In the genomic region with DNA sequence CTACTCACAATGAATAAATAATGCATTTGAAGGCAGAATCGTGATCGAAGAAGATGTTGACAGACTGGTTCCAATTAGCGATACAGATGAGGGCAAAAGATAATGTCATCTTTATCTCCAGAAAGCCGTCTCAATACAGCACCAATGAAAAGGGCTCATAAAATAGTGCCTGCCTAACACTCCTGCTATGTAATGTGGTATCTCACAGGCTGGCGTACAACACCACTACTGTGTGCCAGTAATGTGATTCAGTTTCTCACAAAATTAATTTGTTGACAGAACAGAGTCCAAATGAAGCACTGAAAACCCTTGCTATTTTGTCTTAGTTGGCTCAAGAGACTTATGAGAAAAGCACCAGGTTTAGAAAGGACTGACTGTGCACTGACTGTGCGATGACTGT, we compare ENCODE assay signal across 29 mouse cellular contexts. TPM values are rescaled to one million over a fixed set of nuclear protein-coding genes. Genes with fewer than 3 reads are reported as not detected.
"Had no signal": no experiment of that assay in that cellular context is flagged by ENCODE, and none has a peak within 500 bp of the region (broad histone marks: within the 10 kb centered on the region; RNA-seq: fewer than 3 reads in every experiment).

No protein-coding gene starts in this region.

- H3K27me3 ChIP-seq: heart, embryonic 12.5 days; hindbrain, embryonic 12.5 days; intestine, embryonic 15.5 days; limb, embryonic 12.5 days; liver, embryonic 13.5 days; liver, embryonic 15.5 days had no signal

- H3K27ac ChIP-seq: gastrocnemius, adult 2 months; heart, embryonic 10.5 days; hindbrain, embryonic 10.5 days; hindbrain, embryonic 12.5 days; hindbrain, embryonic 14.5 days; intestine, embryonic 15.5 days; layer of hippocampus, adult 2 months; left cerebral cortex, adult 2 months; limb, embryonic 10.5 days; limb, embryonic 12.5 days; liver, embryonic 13.5 days; liver, embryonic 15.5 days had no signal

- H3K9ac ChIP-seq: heart, embryonic 12.5 days; hindbrain, embryonic 12.5 days; hindbrain, embryonic 14.5 days; intestine, embryonic 15.5 days; limb, embryonic 12.5 days; liver, embryonic 13.5 days; liver, embryonic 15.5 days had no signal

- H3K4me3 ChIP-seq: gastrocnemius, adult 2 months; heart, embryonic 10.5 days; heart, embryonic 12.5 days; hindbrain, embryonic 10.5 days; hindbrain, embryonic 12.5 days; intestine, embryonic 15.5 days; layer of hippocampus, adult 2 months; left cerebral cortex, adult 2 months; limb, embryonic 10.5 days; limb, embryonic 12.5 days; liver, embryonic 13.5 days; liver, embryonic 15.5 days had no signal

- H3K4me1 ChIP-seq: heart, embryonic 10.5 days; heart, embryonic 12.5 days; hindbrain, embryonic 10.5 days; hindbrain, embryonic 12.5 days; intestine, embryonic 15.5 days; limb, embryonic 10.5 days; limb, embryonic 12.5 days; liver, embryonic 13.5 days; liver, embryonic 15.5 days had no signal

- DNase-seq: gastrocnemius, adult 2 months; gastrocnemius, postnatal 10 days; gastrocnemius, postnatal 25 days; heart, adult 18-20 months; heart, postnatal 10 days; heart, postnatal 4 days; kidney, adult 18-20 months; kidney, adult 8-10 months; kidney, postnatal 10 days; kidney, postnatal 25 days; kidney, postnatal 4 days; liver; liver, embryonic 13.5 days had no signal

- H3K9me3 ChIP-seq: heart, embryonic 10.5 days; heart, embryonic 12.5 days; hindbrain, embryonic 10.5 days; hindbrain, embryonic 12.5 days; intestine, embryonic 15.5 days; limb, embryonic 10.5 days; limb, embryonic 12.5 days; liver, embryonic 13.5 days; liver, embryonic 15.5 days had no signal

- ATAC-seq: hindbrain, embryonic 16.5 days; inflammation-experienced regulatory T-cells, adult 6 months; intestine, embryonic 15.5 days; intestine, postnatal 0 days had no signal

- H3K4me2 ChIP-seq: heart, embryonic 12.5 days; hindbrain, embryonic 12.5 days; hindbrain, embryonic 14.5 days; intestine, embryonic 15.5 days; limb, embryonic 12.5 days; liver, embryonic 11.5 days; liver, embryonic 13.5 days; liver, embryonic 15.5 days had no signal

- H3K36me3 ChIP-seq: heart, embryonic 10.5 days; heart, embryonic 12.5 days; hindbrain, embryonic 10.5 days; hindbrain, embryonic 12.5 days; intestine, embryonic 15.5 days; limb, embryonic 10.5 days; limb, embryonic 12.5 days; liver, embryonic 13.5 days; liver, embryonic 15.5 days had no signal

RNA-seq across cellular contexts. Expression of a gene that starts 48.4 kb away (rescaled TPM):
- total RNA-seq: granulocyte monocyte progenitor cell, adult 5-6 weeks had no signal
